Mouse (Mus musculus) kidney, adult 18-20 months (tissue): ENCODE measurements around the gene Csnk1e.

ENCODE experiments used
- DNase-seq: peaks from one replicate; pipeline ENCODE4 v3.0.0; 2021

The Csnk1e gene

DNA sequence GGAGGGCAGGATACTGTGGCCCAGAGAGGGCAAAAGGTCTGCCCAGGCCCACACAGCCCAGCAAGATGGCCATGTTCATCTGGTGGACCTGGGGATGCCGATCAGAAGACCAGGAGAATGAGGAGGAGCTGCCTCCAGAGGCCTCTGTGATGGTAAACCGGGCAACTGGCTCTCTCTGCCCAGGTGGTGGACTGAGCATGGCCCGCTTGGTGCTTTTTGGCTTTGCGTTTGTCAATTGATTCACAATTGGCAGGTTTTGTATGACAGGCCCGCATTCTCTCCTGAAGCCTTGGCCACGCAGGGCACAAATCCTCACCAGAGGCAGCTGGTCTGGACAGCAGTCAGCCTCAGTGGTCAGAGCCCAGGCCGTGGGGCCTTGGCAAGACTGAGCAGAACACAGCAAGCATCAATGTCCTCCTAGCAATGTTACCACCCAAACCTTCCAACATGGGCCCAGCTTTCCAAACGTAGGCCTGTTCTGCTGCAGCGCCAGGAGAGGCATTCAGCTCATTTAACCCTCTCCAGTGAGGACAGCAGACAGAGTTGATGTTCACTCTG lies 12.3 kb downstream of the Csnk1e start:
- no peak for DNase-seq

DNA sequence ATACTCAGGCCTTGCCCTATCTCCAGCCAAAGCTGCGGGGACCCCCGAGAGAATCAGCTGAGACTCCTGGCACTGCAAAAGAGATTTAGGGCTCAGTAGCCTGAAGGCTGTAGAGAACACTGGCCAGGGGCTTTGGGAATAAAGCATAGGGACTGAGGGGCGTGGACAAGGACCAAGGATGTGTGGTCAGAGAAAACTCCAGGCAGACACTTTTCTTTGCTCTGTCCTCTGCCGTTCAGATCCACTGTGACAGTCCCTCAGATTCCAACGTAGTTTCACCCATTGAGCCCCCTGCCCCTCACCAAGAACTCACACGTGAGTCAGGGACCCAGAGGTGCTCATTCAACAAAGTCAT lies 13.1 kb downstream of the Csnk1e start:
- DNase-seq = no peak

DNA sequence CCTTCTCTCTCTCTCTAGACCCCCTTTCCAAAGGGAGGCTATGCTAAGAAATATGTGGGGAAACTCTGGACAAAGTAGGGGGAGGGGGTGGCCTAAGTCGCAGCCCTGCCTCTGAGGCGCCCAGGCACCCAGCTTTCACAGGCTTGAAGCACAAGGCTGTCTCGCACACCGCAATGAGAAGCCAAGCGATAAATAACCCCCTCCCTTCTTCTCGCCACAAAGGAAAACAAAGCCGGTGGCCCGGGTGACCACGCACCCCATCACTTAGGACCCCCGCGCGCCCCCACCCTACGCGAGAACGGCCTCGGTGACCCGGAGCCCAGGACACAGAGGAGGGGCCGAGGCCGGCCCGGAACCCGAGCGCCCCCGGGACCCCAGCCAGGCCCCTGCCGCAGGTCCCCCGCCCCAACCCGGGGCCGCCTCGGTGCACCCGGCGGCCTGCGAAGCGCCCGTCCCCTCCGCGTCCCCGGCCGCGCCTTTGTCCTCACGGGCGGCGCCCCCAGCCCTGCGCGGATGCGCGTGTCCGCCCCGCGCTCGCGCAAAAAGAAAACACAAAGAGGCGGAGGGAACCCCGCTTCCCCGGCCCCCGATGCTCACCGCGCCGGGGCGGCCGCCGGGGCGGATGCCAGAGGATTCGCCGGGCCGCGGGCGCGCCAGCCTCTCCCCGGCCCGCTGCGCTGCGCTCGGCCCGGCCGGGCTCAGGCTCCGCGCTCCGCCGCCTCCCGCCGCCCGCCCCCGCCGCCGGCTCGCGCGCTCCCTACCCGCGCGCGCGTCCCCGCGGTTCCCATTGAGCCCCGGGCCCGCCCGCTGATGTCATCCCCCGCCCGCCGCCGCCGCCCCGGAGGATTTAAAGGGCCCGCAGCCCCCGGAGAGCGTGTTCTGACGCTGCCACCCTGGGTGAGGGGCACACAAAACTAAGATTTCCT lies 13.8 kb downstream of the Csnk1e start:
- peak; percentile 82 for DNase-seq

DNA sequence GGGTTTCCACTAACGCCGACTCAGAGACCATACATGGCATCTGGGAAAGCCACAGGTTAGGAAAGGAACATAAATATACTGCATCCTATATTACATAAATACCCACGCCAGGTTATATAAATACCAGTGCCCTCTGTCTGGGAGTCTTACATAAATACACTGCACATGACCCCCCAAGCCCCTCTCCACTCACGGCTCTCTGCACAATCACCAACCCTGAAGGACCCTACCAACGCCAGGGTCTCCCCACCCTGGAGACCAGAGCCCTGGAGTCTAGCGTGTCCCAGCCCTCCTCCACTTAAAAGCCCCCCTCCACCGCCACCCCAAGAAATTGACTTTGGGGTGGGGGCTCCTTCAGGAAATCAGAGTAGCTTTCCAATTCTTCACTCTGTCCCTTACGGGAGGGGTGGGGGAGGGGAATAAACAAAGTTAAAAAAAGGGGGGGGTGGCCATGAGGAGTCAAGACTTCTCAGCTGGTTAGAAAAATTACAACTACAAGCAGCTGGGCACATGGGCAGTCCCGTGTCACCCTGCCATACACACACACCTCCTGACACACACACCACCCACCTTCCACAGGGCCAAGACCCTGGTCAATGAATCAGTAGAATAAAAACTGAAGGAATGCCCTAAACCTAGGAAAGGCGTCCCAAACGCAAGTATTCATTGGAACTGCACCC lies 14.6 kb downstream of the Csnk1e start:
- DNase-seq = no peak

DNA sequence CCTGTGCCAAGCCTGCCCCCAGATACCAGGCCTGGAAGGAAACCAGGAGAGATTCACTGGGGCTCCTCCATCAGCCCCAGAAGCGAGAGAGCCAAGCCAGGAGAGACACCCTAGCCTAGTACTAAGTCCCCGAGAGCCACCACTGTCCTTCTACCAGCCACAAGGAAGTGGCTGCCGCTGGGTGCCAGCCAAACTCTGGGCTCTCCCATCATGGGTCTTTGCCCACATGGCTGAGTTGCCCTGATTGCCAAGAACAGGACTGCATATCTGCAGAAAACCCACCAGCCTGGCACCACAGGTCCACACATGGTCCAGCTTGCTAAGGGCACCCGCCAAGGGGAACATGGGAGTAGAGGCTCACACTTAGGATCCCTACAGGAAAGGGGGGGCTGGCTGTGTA lies 15.1 kb downstream of the Csnk1e start:
- peak; percentile 59 for DNase-seq

DNA sequence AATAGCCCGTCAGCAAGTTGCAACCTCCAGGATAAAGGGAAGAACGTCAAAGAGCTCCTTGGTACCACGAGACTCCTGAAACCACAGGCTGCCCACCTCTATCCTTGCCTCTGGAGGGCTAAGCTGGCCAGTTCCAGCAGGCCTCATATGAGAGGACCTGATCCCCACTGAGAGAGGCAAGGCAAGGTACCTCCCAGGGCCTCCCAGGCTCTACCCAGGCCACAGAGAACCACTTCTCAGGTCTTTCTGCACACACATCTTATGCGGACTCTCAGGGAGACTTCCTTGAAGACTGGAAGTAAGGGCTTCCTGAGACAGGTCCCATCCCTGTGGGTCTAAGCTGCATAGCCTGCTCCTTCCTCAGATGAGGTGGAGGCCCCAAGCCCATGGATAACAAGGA lies 16.0 kb downstream of the Csnk1e start:
- no peak for DNase-seq

DNA sequence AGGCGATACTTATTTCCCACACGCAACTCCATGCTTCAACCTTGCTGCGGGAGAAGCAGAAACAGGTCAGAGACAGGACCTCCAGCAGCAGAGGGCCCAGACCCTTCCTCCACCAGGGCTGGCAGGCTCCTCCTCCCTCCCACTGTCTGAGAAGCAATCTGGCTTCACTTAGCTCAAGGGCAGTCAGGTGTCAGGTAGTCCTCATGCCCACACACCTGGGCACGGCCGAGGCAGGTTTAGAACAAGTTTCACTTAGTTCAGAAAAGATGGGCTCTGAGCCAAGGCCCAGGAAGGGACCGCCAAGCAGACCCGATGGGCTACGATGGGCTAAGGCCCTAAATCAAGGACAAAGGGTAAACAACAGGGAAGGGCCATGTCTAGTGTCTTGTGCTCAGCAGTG lies 16.6 kb downstream of the Csnk1e start:
- no peak for DNase-seq

DNA sequence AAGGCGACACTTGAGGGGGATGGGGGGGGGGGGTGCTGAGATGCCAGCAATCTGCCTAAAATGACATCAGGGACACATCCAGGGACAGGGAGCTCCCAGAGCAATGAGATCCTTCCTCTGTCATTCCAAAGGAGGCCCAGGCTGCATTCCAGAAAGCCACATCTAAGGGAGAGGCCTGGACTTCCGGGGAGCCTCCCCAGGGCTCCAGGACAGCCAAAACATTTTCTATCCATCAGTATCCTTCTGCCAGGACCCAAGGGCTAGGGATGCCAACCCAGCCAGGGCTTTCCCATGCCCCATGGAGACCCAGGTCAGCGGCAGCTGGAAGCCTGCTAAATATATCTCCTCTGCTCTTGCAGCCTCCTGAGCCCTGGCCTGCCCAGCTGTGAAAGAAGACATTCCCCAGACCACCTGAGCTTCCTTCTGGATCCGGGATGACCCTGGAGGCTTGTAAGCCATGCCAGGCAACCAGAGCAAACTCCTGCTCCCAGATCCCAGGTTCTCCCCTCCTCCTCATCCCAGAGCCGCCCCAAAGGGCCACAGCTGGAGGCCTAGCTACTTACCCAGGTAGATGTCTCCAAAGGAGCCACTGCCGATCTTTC lies 17.1 kb downstream of the Csnk1e start:
- no peak for DNase-seq

DNA sequence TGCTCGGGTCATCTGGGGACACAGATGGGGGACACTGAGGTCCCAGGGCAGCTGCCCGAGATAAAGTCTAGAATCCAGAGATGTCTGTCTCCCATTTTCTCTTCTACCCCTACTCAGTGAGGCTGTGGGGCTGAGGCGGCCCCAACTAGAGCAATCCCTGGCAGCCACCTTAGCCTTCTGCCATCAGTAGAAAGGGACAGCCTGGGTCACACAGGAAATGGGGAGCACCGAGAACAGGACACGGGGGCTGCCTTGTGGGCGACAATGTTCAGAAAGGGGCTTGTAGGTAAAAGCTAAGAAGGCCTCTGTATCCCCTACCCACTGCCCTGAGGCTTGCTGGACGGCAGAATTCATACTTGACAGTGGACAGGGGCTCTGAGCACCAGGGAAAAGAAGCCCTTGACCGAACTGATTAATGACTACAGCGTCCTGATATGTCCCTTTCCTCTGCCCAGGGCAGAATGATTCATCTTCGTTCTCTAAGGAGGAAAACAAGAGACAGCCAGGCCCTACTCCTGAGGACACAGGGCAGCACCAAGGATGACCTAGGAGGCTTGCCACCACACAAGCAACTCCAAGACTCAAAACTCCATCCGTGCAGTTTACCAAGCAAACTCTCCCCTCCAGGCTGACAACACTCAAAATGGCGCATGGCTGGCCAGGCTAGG lies 17.7 kb downstream of the Csnk1e start:
- no peak for DNase-seq

DNA sequence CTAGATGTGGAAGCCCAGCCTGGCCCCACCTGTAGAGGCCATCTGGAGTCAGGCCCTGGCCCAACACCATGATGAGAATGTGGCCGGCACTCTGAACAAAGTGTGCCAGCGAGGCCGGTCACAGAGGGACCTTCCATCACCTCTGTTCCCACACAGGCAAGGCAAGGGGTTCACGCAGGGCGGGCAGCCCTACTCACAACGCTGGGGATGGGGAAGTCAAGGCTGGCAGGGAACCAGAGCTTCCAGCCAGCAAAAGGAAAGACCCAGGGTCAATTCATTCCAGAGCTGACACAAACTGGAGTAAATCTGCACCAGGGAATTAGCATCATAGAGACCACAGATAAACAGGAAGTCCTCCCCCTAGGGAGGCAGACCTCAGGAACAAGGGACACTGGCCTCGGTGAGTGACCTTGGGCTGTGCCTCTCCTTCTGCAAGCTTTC lies 18.9 kb downstream of the Csnk1e start:
- DNase-seq = peak; percentile 40

DNA sequence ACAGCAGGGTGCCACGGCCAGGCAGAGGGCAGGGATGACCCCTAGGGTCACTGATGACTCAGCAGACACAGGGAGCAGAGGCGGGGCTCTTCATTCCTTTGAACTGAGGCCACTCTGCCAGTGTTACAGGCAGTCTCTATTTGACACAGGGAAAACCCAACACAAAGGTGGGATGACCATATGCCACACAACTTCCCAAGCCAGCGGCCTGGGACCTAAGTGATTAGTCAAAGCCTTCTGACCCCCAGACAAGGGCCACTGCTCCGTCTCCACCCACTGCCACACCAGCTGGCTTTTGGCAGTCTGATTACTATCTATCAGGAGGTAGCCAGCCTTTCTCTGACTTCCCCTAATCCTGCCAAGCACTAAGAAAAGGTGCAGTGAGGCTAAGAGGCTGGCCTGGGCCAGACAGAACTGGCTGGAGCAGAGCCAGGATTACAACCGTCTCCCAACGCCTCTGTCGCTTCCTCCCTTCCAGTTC lies 20.1 kb downstream of the Csnk1e start:
- DNase-seq = peak; percentile 54

DNA sequence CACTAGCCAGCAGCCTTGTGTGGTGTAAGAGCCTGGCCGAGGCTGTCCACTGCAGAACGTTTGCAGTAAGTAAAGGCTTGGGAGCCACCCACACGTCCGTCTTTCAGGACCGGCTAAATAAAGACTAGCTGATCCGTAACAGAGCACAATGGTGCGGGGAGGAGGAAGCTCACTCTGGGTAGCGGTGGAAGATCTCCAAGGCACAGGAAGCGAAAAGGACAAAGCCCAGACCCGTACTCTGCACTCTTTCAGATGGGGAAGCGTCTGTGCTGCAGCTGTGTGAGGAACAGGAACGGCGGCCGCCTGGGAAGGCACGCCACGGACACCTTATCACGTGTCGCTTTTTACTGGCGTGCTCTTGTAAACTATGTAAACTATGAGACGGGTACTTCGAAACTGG lies 22.5 kb downstream of the Csnk1e start:
- peak; percentile 23 for DNase-seq

DNA sequence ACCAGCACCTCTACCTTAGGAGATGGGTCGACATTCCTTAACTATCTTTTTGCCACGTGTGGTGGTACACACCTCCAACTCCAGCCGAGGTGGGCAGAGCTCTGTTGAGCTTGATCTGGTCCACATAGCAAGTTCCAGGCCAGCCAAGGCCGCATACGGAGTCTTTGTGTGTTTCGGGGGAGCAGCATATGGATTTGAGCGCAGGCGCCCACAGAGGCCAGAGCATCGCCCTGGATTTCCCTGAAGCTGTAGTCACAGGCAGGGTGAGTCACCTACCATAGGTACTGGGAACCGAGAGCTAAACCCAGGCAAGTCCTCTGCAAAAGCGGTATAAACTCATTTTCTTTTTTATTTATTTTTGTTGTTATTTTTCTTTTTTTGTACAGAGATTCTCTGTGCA lies 23.0 kb downstream of the Csnk1e start:
- DNase-seq = no peak

DNA sequence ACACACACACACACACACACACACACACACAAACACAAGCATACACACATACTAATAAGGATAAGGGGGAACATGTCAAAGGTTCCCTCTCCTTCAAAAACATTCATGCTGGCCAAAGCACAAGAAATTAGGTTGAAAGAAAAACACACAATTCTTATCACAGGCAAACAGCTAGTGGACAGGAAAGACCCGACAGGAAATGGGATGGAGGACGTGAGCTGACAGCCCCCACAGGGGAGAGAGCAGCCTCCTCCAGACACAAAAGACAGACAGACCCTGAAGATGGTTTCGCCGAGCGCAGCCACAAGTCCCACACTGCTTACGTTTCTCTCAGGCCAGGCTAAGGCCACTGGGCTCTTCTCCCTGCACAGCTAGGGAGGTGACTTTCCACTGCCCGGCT lies 23.4 kb downstream of the Csnk1e start:
- DNase-seq = no peak

DNA sequence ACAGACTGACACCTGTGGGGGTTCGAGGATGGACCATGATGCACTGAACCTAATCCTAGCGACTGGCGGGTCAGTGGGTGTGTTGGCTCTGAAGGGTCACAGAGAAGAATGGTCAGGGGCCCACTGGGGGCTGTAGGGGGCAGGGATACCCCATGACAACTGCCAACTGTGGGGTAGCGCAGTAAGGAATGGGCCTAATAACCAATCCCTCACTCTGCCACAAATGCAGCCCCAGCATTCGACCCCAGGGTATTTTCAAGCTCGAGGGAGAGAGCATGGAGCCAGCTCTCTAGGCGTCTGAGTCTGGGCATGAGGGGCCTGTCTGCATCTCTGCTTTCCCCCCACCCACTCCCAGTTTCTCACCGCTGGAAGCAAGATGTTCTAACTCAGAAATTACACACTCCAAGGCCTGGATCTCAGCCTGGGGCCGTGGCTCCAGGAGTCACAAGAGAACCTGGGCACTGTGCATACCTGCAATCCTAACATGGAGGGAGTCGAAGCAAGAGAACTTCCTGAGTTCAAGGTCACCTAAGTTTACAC lies 24.8 kb downstream of the Csnk1e start:
- DNase-seq = no peak

DNA sequence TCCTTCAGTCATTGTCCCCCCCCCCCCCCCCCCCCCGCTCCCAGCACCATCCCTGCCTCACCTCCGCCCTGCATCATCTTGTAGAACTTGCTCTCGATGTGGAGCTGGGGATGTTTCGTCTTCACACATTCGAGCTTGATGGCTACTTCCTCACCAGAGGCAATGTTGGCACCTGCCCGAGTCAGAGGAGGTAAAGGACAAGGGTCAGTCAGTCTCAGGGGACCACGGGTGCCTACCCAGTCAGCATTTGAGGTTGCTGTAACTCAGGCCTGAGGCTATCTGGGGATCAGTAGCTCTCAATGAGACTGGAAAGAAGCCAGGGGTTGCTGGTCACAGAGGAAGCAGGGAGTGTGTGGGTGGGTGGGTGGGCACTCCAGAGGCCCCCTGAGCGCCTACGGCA lies 25.4 kb downstream of the Csnk1e start:
- DNase-seq = peak; percentile 26

DNA sequence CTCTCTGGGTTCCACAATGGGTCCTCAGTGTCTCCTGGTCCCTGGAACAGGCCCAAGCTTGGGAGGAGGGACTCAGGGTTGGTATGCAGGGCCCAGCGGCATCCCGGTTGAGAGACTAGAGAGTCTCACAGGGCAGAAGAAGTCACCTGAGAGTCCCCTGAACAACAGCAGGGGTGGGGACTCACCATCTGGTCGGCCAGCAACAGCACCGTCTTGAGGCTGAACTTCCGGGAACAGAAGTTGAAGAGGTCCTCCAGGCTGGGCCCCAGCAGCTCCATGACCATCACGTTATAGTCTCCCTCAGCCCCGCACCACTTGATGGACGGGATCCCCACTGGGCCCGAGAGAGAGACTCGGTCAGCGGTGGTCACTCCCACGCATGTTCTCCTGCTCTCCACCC lies 25.8 kb downstream of the Csnk1e start:
- DNase-seq = no peak

DNA sequence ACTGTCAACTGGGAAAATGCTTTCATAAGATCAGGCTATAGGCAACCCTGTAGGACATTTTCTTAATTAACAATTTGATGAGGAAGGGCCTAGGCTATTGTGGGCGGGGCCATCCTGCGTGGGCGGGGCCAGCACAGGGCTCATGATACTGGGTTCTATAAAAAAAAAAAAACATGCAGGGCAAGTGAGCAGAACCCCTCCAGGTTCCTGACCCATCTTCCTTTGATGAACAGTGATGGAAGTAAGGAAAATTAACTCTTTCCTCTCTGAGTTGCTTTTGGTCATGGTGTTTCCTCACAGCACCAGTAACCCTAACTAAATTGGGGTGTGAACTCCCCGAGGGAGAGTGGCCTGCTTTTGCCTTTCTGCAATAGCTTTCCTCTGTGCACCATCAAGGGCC lies 26.8 kb downstream of the Csnk1e start:
- no peak for DNase-seq

DNA sequence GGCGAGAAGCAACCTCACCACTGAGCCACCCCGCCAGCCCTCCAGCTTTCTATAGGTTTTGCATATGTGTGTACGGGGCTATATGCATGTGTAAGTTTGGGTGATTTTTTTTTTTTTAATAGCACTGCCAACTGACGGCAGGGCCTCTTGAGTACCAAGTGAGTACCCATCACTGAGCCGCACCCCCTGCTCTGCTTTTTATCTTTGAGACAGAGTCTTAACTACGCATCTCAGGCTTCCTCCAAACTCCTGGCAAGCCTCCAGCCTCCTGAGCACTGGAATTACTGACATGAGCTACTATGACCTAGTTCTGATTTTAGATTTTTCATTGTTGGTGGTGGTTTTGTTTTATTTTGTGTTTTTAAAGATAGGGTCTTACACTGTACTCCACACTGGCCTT lies 27.9 kb downstream of the Csnk1e start:
- DNase-seq = no peak

DNA sequence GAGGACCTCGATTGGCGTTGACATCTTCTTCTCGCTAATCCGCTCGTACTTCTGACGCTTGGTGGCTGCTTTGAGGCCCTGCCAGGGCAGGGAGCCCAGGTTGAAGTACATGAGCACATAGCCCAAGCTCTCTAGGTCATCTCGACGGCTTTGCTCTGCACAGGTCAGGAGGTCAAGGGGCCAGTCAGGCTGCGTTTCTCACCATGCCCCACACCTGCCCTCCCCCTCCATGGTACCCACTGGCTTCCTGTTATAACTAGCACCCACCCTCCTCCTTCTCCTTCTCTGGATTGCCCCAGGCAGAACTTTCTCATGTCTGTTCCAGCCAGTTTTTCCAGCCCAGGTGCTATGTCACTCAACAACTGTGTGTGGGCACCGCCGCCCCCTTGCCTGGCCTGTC lies 29.9 kb downstream of the Csnk1e start:
- peak; percentile 54 for DNase-seq

DNA sequence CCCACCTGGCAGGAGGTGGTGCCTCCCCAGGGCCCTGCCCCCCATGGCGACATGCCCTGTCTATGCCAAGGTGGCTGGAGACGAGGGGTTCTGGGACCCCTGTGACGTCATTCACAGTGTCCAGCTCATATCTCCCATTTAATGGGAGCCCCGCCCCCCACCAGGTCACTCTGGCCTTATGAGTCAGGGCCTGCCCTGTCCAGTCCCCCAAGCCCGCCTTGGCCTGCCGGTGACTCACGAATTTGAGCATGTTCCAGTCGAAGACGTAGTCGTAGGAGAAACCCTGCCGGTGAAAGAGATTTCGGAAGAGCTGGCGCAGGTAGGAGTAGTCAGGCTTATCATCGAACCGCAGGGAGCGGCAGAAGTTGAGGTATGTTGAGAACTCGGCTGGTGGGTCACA lies 30.8 kb downstream of the Csnk1e start:
- DNase-seq = no peak

DNA sequence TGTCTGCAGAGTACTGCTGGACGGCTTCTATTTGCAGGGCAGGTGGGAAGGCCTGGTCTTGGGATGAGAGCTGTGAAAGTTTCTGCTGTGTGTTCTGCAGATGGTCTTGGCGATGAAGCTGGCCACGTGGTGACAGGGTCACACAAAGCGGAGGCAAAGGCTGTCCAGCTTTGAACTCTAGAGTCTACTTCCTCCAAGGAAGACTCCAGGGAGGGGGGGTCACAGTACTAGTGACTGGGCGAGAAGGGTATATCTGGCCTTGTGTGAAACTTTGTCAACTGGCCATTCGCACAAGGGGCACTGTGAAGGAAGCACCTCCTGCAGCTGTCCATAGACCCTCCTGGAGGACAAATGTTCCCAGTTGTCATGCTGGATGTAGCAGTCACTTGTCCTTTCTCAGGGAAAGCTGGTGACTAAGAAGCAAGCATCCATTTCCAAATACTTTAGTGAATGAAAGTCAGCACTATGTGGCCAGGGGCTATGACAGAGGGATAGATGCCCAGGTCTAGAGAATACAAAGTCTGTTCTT lies 32.6 kb downstream of the Csnk1e start:
- DNase-seq = no peak
